Mouse (Mus musculus) CH12.LX (cell line): ENCODE data around the gene Rasgrp2.

ENCODE experiments used
- BHLHE40 ChIP-seq: IDR thresholded peaks from 2 replicates; pipeline ENCODE4 v1.6.1; 2011; ENCODE audit warnings: mild to moderate bottlenecking, low read depth, low read length, improper control_type of control experiment
- CTCF ChIP-seq, 2 experiments: IDR thresholded peaks in 1 of 2; conservative IDR thresholded peaks in 1 of 2; 2 replicates each; pipeline ENCODE4 v1.5.1; 2011 to 2012; ENCODE audit warnings: low read depth in 2 of 2, low read length in 2 of 2, improper control_type of control experiment in 1 of 2, inconsistent platforms in 1 of 2, mild to moderate bottlenecking in 1 of 2, moderate library complexity in 1 of 2
- EP300 ChIP-seq: IDR thresholded peaks from 2 replicates; pipeline ENCODE4 v1.6.1; 2011; ENCODE audit warnings: low read length, improper control_type of control experiment
- JUND ChIP-seq: conservative IDR thresholded peaks from 2 replicates; pipeline ENCODE4 v1.6.1; 2011; ENCODE audit warnings: low read depth, low read length, improper control_type of control experiment
- MEF2A ChIP-seq: IDR thresholded peaks from 2 replicates; pipeline ENCODE4 v1.6.1; 2014; ENCODE audit warnings: low read depth, mild to moderate bottlenecking, inconsistent platforms, low read length, improper control_type of control experiment, borderline replicate concordance
- MXI1 ChIP-seq: IDR thresholded peaks from 2 replicates; pipeline ENCODE4 v1.6.1; 2011; ENCODE audit warnings: mild to moderate bottlenecking, low read depth, low read length, improper control_type of control experiment
- NELFE ChIP-seq: IDR thresholded peaks from 2 replicates; pipeline ENCODE4 v1.6.1; 2011; ENCODE audit warnings: low read depth, low read length, improper control_type of control experiment
- NRF1 ChIP-seq: IDR thresholded peaks from 2 replicates; pipeline ENCODE4 v1.6.1; 2014; ENCODE audit warnings: low read depth, mild to moderate bottlenecking, inconsistent platforms, low read length, improper control_type of control experiment, moderate library complexity
- POLR2A ChIP-seq: IDR thresholded peaks from 2 replicates; pipeline ENCODE4 v1.6.1; 2011; ENCODE audit warnings: low read depth, mild to moderate bottlenecking, improper control_type of control experiment, low read length
- SMC3 ChIP-seq: IDR thresholded peaks from 2 replicates; pipeline ENCODE4 v1.6.1; 2011; ENCODE audit warnings: low read depth, low read length, improper control_type of control experiment
- TCF12 ChIP-seq: IDR thresholded peaks from 2 replicates; pipeline ENCODE4 v1.6.1; 2014; ENCODE audit warnings: low read depth, mild to moderate bottlenecking, inconsistent platforms, low read length, improper control_type of control experiment
- UBTF ChIP-seq: IDR thresholded peaks from 2 replicates; pipeline ENCODE4 v1.6.1; 2012; ENCODE audit warnings: low read depth, mild to moderate bottlenecking, inconsistent platforms, low read length, improper control_type of control experiment, moderate library complexity
- ZC3H11A ChIP-seq: IDR thresholded peaks from 2 replicates; pipeline ENCODE4 v1.6.1; 2012; ENCODE audit warnings: low read depth, mild to moderate bottlenecking, inconsistent platforms, low read length, improper control_type of control experiment
- ZKSCAN1 ChIP-seq: IDR thresholded peaks from 2 replicates; pipeline ENCODE4 v1.6.1; 2012; ENCODE audit warnings: low read depth, inconsistent platforms, low read length, improper control_type of control experiment, borderline replicate concordance

DNA sequence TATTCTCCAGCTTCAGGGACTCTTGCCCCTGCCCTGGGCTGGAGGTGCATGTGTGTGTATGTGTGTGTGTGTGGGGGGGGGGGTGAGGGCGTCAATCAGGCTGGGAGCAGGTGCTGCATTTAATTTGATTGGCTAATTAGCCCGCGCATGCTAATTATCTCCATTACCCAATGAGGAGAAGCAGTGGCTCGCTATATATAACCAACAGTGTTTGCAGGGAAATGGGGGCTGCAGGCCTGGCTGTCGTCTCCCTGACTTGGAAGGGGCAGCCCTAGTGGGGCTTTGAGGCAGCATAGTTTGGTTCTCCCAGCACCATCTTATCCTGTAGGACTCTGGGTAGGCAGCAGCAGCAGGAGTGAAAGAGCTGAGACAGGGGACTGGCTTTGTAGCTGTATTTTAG, 26.5 kb downstream of the Rasgrp2 start:
- TF ChIP-seq EP300 (no peak), CTCF (conservative IDR thresholded peaks at IDR 0.05 in 1 of 2, IDR thresholded peaks at IDR 0.05 in 1 of 2; ENCODE audit: low read depth in 2 of 2, low read length in 2 of 2) (no peak), NELFE (no peak), UBTF (no peak), POLR2A (no peak), ZC3H11A (no peak), NRF1 (no peak), TCF12 (no peak), JUND (no peak), SMC3 (no peak), BHLHE40 (no peak), MEF2A (no peak), MXI1 (no peak), ZKSCAN1 (no peak)
